Mouse (Mus musculus): Measurements from ENCODE around the gene Gm3045. TPM values are rescaled to one million over a fixed set of nuclear protein-coding genes. Genes with fewer than 3 reads are reported as not detected.
A peak's percentile ranks its signal among the peaks of the same experiment; 100 is the strongest.

Gm3045 gene
- polyA plus RNA-seq, 1 experiment from 2014 or later, result not detected

DNA sequence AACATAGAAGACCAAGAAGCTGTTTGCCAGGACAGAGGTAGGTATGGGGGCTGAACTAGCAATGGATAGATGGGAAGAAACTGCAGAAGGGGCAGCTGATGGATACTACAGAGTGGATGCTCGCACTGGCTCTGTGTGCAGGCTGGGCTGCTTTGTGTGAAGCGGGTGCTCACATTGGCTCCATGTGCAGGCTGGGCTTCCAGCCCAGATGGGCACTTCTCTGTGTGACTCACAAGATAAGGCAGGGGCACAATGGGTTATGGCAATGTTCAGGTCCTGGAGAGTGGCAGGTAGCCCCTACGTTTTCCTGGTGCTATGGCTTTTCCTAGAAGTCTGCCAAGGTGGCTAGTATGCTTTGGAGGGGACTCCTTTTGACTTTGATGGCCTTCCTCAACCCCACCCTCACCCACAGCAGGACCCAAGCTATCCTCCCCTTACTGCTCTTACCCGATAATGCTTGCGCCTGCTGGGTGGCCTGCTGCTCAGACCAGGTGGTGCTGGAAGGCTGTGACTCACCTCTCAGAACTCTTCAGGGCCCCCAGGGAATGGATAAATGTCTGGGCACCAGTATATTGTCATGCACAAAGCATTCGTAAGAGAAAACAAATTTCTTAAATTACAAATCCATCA, 21.8 kb upstream of the Gm3045 start:
- H3K27ac ChIP-seq (ENCODE audit: low read depth, low read length), result no peak overlapping the region
- H3K4me2 ChIP-seq (ENCODE audit: low read depth, low read length), result no peak overlapping the region
- no peaks in the 10 kb centered on the region for H3K4me1 ChIP-seq (ENCODE audit: control insufficient read depth, insufficient read depth, low read length)
- no peak overlapping the region for H3K9ac ChIP-seq (replicated peaks; ENCODE audit: low read depth, low read length)
- H3K9me3 ChIP-seq (ENCODE audit: control insufficient read depth, low read length), result no peaks in the 10 kb centered on the region
- ATAC-seq (ENCODE audit: low read depth), result no peak
- no peak overlapping the region for H3K4me3 ChIP-seq (ENCODE audit: low read depth, low read length)
- H3K27me3 ChIP-seq (ENCODE audit: control insufficient read depth, insufficient read depth, low read length), result no peaks in the 10 kb centered on the region
- WGBS, result 75% methylated on average over 6 of the region's 6 CpGs
- no peaks in the 10 kb centered on the region for H3K36me3 ChIP-seq (ENCODE audit: control insufficient read depth, insufficient read depth, low read length)

DNA sequence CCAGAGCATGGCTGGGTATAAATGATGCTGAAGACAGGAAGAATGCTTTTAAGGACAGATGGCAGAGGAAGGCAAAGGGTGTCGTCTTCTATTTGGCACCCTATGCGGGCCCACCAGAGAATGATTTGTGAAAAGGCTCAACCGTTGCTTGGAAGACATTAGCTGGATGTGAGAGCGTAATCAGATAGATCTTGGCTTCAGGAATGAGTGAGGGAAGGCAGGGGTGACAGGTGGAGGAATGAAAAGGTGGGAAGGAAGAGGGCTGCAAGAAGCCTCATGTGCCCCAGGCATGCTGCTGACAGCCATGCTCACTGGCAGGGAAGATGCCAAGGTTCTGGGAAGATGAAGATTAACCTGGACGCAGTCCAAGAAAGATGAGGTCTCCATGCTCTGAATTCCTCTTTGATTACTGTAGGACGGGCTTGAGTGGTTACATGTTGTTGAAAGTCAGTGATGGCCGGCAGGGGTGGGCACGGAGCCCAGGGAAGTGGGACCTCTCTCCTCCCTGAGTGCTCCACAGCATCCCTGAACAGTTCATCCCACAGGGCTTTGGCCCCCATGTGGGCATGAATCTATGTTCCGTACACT, 14.0 kb upstream of the Gm3045 start:
- H3K4me3 ChIP-seq (ENCODE audit: low read depth, low read length), result no peak overlapping the region
- H3K9ac ChIP-seq (replicated peaks; ENCODE audit: low read depth, low read length), result no peak overlapping the region
- H3K36me3 ChIP-seq (ENCODE audit: control insufficient read depth, insufficient read depth, low read length), result no peaks in the 10 kb centered on the region
- H3K4me1 ChIP-seq (ENCODE audit: control insufficient read depth, insufficient read depth, low read length), result no peaks in the 10 kb centered on the region
- H3K4me2 ChIP-seq (ENCODE audit: low read depth, low read length), result no peak overlapping the region
- WGBS, result 76% methylated on average over 9 of the region's 9 CpGs
- no peak for ATAC-seq (ENCODE audit: low read depth)
- no peaks in the 10 kb centered on the region for H3K9me3 ChIP-seq (ENCODE audit: control insufficient read depth, low read length)
- no peaks in the 10 kb centered on the region for H3K27me3 ChIP-seq (ENCODE audit: control insufficient read depth, insufficient read depth, low read length)
- H3K27ac ChIP-seq (ENCODE audit: low read depth, low read length), result no peak overlapping the region

DNA sequence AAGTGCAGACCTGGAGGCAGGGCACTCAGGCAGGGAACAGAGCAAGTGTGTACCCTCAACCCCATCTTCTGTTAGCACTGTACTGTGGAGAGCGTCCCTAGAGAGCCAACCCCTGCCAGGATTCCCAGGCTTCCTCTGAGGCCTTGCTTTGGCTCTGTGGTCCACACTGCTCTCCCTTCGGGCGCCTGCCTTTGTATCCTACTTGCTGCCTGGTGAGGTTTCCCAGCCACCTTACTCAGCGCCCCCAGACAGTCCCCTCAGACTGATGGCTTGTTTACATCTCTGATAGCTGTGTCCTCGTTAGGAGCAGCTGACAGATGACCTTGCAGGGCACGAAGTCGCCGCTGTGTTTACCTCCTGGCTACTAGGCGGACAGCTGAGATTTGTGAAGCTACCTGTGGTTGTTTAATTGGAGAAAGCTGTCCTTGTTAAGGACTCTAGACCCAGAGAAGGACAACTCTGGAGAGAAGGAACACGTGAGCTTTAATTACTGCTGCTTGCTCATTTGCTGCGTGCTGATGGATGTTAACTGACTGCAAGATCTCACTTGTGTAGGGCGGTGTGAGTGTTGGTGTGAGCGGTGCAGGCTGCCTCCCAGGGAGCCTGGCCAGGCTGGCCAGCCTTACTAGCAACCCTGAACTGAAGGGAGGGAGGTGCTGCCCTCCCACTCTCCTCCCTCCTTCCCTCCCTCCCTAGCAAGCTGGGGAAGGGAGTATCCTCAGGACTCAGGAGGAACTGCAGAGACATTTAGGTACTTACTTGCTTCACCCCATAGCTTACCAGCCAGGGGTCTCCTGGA, 7.5 kb upstream of the Gm3045 start:
- H3K9me3 ChIP-seq (ENCODE audit: control insufficient read depth, low read length), result no peaks in the 10 kb centered on the region
- H3K4me2 ChIP-seq (ENCODE audit: low read depth, low read length), result no peak overlapping the region
- ATAC-seq (ENCODE audit: low read depth), result no peak
- H3K36me3 ChIP-seq (ENCODE audit: control insufficient read depth, insufficient read depth, low read length), result no peaks in the 10 kb centered on the region
- no peak overlapping the region for H3K9ac ChIP-seq (replicated peaks; ENCODE audit: low read depth, low read length)
- no peak overlapping the region for H3K27ac ChIP-seq (ENCODE audit: low read depth, low read length)
- no peaks in the 10 kb centered on the region for H3K27me3 ChIP-seq (ENCODE audit: control insufficient read depth, insufficient read depth, low read length)
- no peaks in the 10 kb centered on the region for H3K4me1 ChIP-seq (ENCODE audit: control insufficient read depth, insufficient read depth, low read length)
- no peak overlapping the region for H3K4me3 ChIP-seq (ENCODE audit: low read depth, low read length)
- 57% methylated on average over 13 of the region's 13 CpGs for WGBS

DNA sequence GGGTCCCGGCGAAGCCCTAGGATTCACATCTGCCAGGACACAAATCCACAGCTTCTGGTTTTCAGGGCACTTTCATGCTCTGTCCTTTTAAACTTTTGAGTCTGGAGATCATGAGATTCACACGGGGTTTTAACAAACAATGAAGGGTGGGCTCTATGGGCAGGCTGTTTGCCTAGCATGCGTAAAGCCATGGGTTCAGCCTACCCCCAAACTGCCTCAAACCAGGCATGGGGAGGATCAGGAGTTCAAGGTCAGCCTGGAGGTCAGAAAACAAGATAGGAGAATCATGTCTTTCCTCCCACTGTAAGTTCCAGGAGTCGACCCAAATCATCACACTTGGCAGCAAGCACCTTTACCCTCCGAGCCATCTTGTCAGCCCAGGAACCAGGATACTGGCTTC, 6.9 kb upstream of the Gm3045 start:
- H3K4me3 ChIP-seq (ENCODE audit: low read depth, low read length), result no peak overlapping the region
- H3K9me3 ChIP-seq (ENCODE audit: control insufficient read depth, low read length), result no peaks in the 10 kb centered on the region
- H3K4me1 ChIP-seq (ENCODE audit: control insufficient read depth, insufficient read depth, low read length), result no peaks in the 10 kb centered on the region
- H3K9ac ChIP-seq (replicated peaks; ENCODE audit: low read depth, low read length), result no peak overlapping the region
- H3K27ac ChIP-seq (ENCODE audit: low read depth, low read length), result no peak overlapping the region
- no peak overlapping the region for H3K4me2 ChIP-seq (ENCODE audit: low read depth, low read length)
- ATAC-seq (ENCODE audit: low read depth), result no peak
- H3K36me3 ChIP-seq (ENCODE audit: control insufficient read depth, insufficient read depth, low read length), result no peaks in the 10 kb centered on the region
- H3K27me3 ChIP-seq (ENCODE audit: control insufficient read depth, insufficient read depth, low read length), result no peaks in the 10 kb centered on the region
- 83% methylated on average over 6 of the region's 6 CpGs for WGBS

DNA sequence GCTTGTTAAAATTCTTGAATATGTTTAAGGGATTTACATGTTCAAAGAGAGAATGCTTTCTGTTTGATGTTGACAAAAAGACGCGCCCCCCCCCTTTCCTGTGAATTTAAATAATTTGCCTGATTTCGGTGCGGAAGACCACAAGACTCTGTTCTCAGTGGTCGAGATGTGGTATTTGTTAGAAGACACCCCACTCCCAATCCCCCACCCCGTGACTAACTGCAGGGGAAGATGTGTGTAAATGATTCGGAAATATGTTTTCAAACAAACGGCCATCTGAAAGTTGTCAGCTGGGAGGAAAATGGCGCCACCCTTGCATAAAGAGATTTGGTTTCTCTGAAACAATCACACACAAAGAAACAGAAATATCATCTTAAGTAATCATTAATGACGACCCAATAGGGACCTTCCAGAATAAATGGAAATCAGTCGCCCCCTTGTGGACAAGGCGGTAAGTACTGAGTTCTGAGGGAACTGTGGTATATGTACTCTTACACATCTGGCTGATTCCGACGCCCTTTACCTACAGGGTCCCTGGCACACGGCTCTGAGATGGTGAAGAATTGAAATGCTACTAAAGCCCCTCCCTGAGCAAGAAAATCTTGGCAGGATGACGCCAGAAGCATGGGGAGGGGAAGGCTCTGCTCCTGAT, 4.2 kb upstream of the Gm3045 start:
- ATAC-seq (ENCODE audit: low read depth), result peak; percentile 66; the same call in 1 of the 2 replicates
- no peak overlapping the region for H3K4me3 ChIP-seq (ENCODE audit: low read depth, low read length)
- H3K9ac ChIP-seq (replicated peaks; ENCODE audit: low read depth, low read length), result no peak overlapping the region
- WGBS, result 26% methylated on average over 16 of the region's 16 CpGs
- H3K27ac ChIP-seq (ENCODE audit: low read depth, low read length), result no peak overlapping the region
- H3K4me1 ChIP-seq (ENCODE audit: control insufficient read depth, insufficient read depth, low read length), result no peaks in the 10 kb centered on the region
- no peaks in the 10 kb centered on the region for H3K27me3 ChIP-seq (ENCODE audit: control insufficient read depth, insufficient read depth, low read length)
- no peaks in the 10 kb centered on the region for H3K9me3 ChIP-seq (ENCODE audit: control insufficient read depth, low read length)
- H3K4me2 ChIP-seq (ENCODE audit: low read depth, low read length), result no peak overlapping the region
- no peaks in the 10 kb centered on the region for H3K36me3 ChIP-seq (ENCODE audit: control insufficient read depth, insufficient read depth, low read length)

DNA sequence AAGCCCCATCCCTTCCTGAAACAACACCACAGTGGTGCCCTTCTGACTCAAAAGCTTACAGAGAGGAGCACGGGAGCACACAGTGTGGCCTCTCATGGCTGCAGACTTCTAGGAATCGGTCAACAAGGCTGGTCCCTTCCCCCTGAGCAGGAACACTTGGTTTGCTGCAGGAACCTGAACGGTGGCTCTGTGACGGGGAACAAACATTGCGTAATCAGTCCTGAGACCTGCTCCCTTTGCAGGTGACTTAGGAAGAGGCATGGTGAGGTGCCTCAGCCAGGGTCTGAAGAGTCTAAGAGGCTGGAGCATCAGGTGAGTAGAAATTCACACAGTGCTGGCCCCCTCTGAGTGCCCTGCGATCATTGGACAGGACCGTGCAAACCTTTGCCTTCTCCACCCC, 463 bp upstream of the Gm3045 start:
- H3K4me2 ChIP-seq (ENCODE audit: low read depth, low read length), result no peak overlapping the region
- no peak overlapping the region for H3K4me3 ChIP-seq (ENCODE audit: low read depth, low read length)
- ATAC-seq (ENCODE audit: low read depth), result no peak
- WGBS, result 88% methylated on average over 7 of the region's 7 CpGs
- no peaks in the 10 kb centered on the region for H3K9me3 ChIP-seq (ENCODE audit: control insufficient read depth, low read length)
- H3K27ac ChIP-seq (ENCODE audit: low read depth, low read length), result no peak overlapping the region
- no peaks in the 10 kb centered on the region for H3K4me1 ChIP-seq (ENCODE audit: control insufficient read depth, insufficient read depth, low read length)
- H3K9ac ChIP-seq (replicated peaks; ENCODE audit: low read depth, low read length), result no peak overlapping the region
- H3K27me3 ChIP-seq (ENCODE audit: control insufficient read depth, insufficient read depth, low read length), result no peaks in the 10 kb centered on the region
- no peaks in the 10 kb centered on the region for H3K36me3 ChIP-seq (ENCODE audit: control insufficient read depth, insufficient read depth, low read length)

DNA sequence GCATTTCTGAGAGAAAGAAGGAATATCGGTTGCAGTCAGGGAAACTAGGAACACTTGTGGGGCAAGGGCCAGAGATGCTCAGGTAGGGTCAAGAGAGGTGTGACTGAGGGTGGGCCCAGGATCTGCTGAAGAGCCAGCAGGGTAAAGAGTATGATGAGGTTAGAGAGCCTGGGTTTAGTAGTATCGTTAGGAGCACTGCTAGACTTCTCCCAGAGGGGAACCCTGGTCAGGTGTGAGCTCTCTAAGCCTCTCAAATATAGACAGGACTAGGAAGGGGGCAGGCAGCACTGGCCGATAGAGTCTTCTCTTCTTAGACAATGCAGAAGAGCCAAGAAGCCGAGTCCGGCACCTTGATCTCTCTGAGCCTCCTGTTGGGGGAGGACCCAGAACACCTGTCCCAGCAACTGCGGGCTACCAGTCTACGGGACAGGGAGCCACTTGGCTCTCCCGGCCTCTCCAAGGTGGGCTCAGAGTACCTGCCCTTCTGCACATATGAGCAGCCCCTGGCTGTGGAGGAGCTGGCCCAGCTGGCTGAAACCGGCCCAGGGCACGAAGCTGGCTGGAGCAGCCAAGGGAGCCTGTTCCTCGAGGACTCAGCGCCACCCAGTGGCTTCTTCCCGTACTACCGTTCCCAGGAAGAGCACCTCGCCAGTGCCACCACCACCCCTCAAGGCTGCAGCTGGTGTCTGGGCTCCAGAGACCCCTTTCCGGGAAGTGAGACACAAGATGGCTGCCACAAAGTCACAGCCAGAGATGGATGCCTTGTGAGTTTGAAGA, 2.5 kb downstream of the Gm3045 start:
- H3K4me1 ChIP-seq (ENCODE audit: control insufficient read depth, insufficient read depth, low read length), result no peaks in the 10 kb centered on the region
- no peak overlapping the region for H3K9ac ChIP-seq (replicated peaks; ENCODE audit: low read depth, low read length)
- H3K27me3 ChIP-seq (ENCODE audit: control insufficient read depth, insufficient read depth, low read length), result no peaks in the 10 kb centered on the region
- H3K4me3 ChIP-seq (ENCODE audit: low read depth, low read length), result no peak overlapping the region
- ATAC-seq (ENCODE audit: low read depth), result peak; percentile 79
- H3K9me3 ChIP-seq (ENCODE audit: control insufficient read depth, low read length), result no peaks in the 10 kb centered on the region
- 33% methylated on average over 16 of the region's 16 CpGs for WGBS
- no peak overlapping the region for H3K27ac ChIP-seq (ENCODE audit: low read depth, low read length)
- no peaks in the 10 kb centered on the region for H3K36me3 ChIP-seq (ENCODE audit: control insufficient read depth, insufficient read depth, low read length)
- H3K4me2 ChIP-seq (ENCODE audit: low read depth, low read length), result no peak overlapping the region

DNA sequence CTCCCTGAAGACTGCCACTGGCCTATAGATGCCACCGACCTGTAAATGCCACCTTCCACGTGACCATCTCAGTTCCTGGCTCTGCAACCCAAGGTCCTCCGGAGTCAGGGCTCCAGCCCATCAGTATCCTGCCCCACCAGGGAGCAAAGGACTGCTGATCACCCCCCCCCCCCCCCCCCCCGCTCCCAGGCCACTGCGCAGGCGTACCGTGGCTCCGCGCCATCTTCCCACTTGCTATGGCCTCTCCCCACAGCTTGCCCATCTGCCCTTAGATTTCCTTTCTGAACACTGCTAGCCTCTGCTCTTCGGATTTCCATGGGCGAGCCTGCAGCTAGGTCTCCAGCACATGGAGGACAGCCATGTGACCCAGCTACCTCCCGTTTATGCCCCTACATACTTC, 6.1 kb downstream of the Gm3045 start:
- WGBS, result 87% methylated on average over 11 of the region's 12 CpGs
- Histone ChIP-seq H3K9me3 (ENCODE audit: control insufficient read depth, low read length) (no peaks in the 10 kb centered on the region), H3K9ac (replicated peaks; ENCODE audit: low read depth, low read length) (no peak overlapping the region), H3K4me2 (ENCODE audit: low read depth, low read length) (no peak overlapping the region), H3K27me3 (ENCODE audit: control insufficient read depth, insufficient read depth, low read length) (peaks cover 8% of the 10 kb centered on the region; the same call in 1 of the 2 replicates), H3K36me3 (ENCODE audit: control insufficient read depth, insufficient read depth, low read length) (no peaks in the 10 kb centered on the region), H3K4me3 (ENCODE audit: low read depth, low read length) (no peak overlapping the region), H3K4me1 (ENCODE audit: control insufficient read depth, insufficient read depth, low read length) (0 out of 2 replicates have a peak, but pooled peaks cover 3% of the 10 kb centered on the region), H3K27ac (ENCODE audit: low read depth, low read length) (no peak overlapping the region)
- no peak for ATAC-seq (ENCODE audit: low read depth)
